Mouse (Mus musculus) spleen, adult 2 months (tissue): ENCODE data around the gene Sbno2.

Experiments
- CTCF ChIP-seq: fragments of 200-500 bp; IDR thresholded peaks from 2 replicates; pipeline ENCODE4 v1.5.1; 2011; ENCODE audit warnings: mild to moderate bottlenecking, inconsistent platforms; ENCODE audit not compliant: insufficient read depth, insufficient read length, insufficient replicate concordance; ENCODE audit errors: extremely low read depth
- POLR2A ChIP-seq: fragments of 200-500 bp; IDR thresholded peaks from 2 replicates; pipeline ENCODE4 v1.6.1; 2011; ENCODE audit warnings: low read depth, low read length, inconsistent platforms

DNA sequence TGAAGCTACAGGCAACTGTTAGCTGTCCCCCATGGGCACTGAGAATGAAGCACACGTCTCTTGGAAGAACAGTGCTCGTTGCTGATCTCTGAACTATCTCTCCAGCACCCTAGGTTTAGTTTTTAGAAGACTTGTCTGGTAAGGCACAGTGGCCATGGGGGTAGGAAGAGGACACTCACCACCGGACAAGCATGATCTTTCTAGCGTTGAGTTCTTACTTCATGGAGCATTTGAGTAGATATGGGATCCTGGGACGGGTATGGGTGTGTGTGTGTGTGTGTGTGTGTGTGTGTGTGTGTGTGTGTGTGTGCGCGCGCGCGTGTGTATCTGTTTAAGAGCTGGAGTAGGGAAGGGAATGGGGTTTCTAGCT, 35.3 kb upstream of the Sbno2 start, which contains the start of gene Cbarp:
- TF ChIP-seq CTCF = no peak
- TF ChIP-seq POLR2A = no peak
